Mouse (Mus musculus) ES-E14 (cell line): Measurements from ENCODE around the gene Pm20d1. TPM values are rescaled to one million over a fixed set of nuclear protein-coding genes. Genes with fewer than 3 reads are reported as not detected.

Experiments used
- DNase-seq: peaks from one replicate; pipeline ENCODE4 v3.0.0-alpha.2; 2013; ENCODE audit warnings: low read depth, low spot score
- H3K27ac ChIP-seq: 2 replicates; pipeline ENCODE4 v1.5.1; 2012; ENCODE audit warnings: low read depth, mild to moderate bottlenecking, low read length, moderate library complexity, mixed read lengths; ENCODE audit not compliant: poor library complexity, insufficient read depth, severe bottlenecking
- H3K36me3 ChIP-seq: 2 replicates; pipeline ENCODE4 v1.6.1; 2012; ENCODE audit warnings: mild to moderate bottlenecking, low read length, moderate library complexity, mixed read lengths; ENCODE audit not compliant: control insufficient read depth, poor library complexity, insufficient read depth, severe bottlenecking
- H3K4me1 ChIP-seq, 2 experiments: fragments of 150-350 bp in 1 of 2; sonication (generic) in 1 of 2; 2 replicates each; pipeline ENCODE4 v1.6.1; 2012; ENCODE audit warnings: low read length in 2 of 2, mild to moderate bottlenecking in 1 of 2, mixed read lengths in 1 of 2; ENCODE audit not compliant: control insufficient read depth in 2 of 2, insufficient read depth in 2 of 2, poor library complexity in 1 of 2
- H3K4me3 ChIP-seq, 2 experiments: fragments of 150-350 bp in 1 of 2; sonication (generic) in 1 of 2; 2 replicates each; pipeline ENCODE4 v1.5.1; 2012; ENCODE audit warnings: low read length in 2 of 2, low read depth in 1 of 2, mild to moderate bottlenecking in 1 of 2, mixed read lengths in 1 of 2; ENCODE audit not compliant: insufficient read depth in 1 of 2, poor library complexity in 1 of 2, severe bottlenecking in 1 of 2
- H3K9ac ChIP-seq: 2 replicates; pipeline ENCODE4 v1.6.1; 2012; ENCODE audit warnings: low read depth, mild to moderate bottlenecking, low read length, mixed read lengths; ENCODE audit not compliant: poor library complexity, insufficient read depth, severe bottlenecking
- H3K9me3 ChIP-seq: fragments of 150-350 bp; sonication (generic); 2 replicates; pipeline ENCODE4 v1.6.1; 2012; ENCODE audit warnings: low read depth, mild to moderate bottlenecking, low read length; ENCODE audit not compliant: control insufficient read depth, insufficient read depth
- CHD2 ChIP-seq: IDR thresholded peaks from 2 replicates; pipeline ENCODE4 v1.6.1; 2014; ENCODE audit warnings: mild to moderate bottlenecking, low read depth, low read length, inconsistent platforms
- HCFC1 ChIP-seq: IDR thresholded peaks from 2 replicates; pipeline ENCODE4 v1.6.1; 2012; ENCODE audit warnings: low read length, inconsistent platforms, borderline replicate concordance; ENCODE audit not compliant: insufficient read depth
- MAFK ChIP-seq: IDR thresholded peaks from 2 replicates; pipeline ENCODE4 v1.6.1; 2014; ENCODE audit warnings: mild to moderate bottlenecking, low read depth, low read length, inconsistent platforms; ENCODE audit not compliant: insufficient read depth
- ZC3H11A ChIP-seq: IDR thresholded peaks from 2 replicates; pipeline ENCODE4 v1.6.1; 2012; ENCODE audit warnings: low read depth, mild to moderate bottlenecking, inconsistent platforms, low read length, borderline replicate concordance
- ZNF384 ChIP-seq: IDR thresholded peaks from 2 replicates; pipeline ENCODE4 v1.6.1; 2012; ENCODE audit warnings: low read depth, low read length, inconsistent platforms
- in situ Hi-C, 2 experiments: fragments of 600-800 bp; cut with MboI; formaldehyde crosslinking; loops; one replicate each; pipeline ENCODE4 v1.15.1; 2025; ENCODE audit warnings: low sequenced_read_pairs in 2 of 2, inconsistent platforms in 1 of 2; ENCODE audit not compliant: unreplicated experiment in 2 of 2
- total RNA-seq: library from RNA; depleted of rRNA; stranded (reverse); fragments of 300-350 nt; gene quantifications from 2 replicates; pipeline ENCODE4 v1.2.3, GENCODE M21; 2012

The Pm20d1 gene
- total RNA-seq, 1 experiment: 2.0 TPM

DNA sequence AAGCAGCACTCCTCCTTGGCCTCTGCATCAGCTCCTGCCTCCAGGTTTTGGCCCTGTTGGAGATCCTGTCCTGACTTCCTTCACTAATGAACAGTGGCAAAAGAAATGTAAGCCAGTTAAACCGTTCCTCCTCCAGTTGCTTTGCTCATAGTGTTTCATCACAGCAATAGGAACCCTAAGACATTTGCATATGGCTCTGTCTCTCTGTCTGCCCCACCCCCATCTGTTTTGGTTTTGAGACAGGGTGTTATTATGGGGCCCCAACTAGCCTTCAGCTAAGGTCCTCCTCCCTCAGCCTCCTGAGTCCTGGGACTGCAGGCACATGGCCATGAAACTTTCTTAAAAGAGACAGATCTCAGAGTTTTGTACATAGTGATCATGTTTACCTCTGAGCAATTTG is 2.8 kb downstream of the Pm20d1 start:
- DNase-seq: no peak
- Histone ChIP-seq H3K4me3 (no peak overlapping the region), H3K36me3 (no peaks in the 10 kb centered on the region), H3K9ac (no peak overlapping the region), H3K27ac (no peak overlapping the region), H3K9me3 (no peaks in the 10 kb centered on the region), H3K4me1 (peaks cover 0 to 7% of the 10 kb centered on the region in 2 experiments; a peak in 1 of 4 replicates)
- in situ Hi-C loops: no loop called here
- no peak for TF ChIP-seq ZC3H11A

DNA sequence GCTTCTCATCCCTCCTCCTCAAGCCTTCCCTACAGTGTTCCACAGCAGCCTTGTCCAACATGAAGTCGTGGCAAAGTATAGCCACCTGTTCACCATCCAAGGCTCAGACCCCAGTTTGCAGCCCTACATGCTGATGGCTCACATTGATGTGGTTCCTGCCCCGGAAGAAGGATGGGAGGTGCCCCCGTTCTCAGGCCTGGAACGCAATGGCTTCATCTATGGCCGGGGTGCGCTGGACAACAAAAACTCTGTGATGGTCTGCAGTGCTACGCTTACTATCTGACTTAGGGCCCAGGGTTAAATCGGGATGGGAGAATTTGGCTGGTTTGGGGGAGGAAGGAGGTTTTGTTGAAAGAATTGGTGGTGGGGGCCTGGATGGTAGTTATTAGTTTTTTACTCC is 3.9 kb downstream of the Pm20d1 start:
- Histone ChIP-seq H3K27ac (no peak overlapping the region), H3K36me3 (no peaks in the 10 kb centered on the region), H3K4me3 (no peak overlapping the region), H3K9me3 (no peaks in the 10 kb centered on the region), H3K9ac (no peak overlapping the region), H3K4me1 (peaks cover 0 to 7% of the 10 kb centered on the region in 2 experiments; a peak in 1 of 4 replicates)
- DNase-seq: no peak
- in situ Hi-C loops: no loop called here
- no peak for TF ChIP-seq CHD2
- TF ChIP-seq ZNF384: no peak
- TF ChIP-seq ZC3H11A: no peak
- TF ChIP-seq HCFC1: no peak
- no peak for TF ChIP-seq MAFK

DNA sequence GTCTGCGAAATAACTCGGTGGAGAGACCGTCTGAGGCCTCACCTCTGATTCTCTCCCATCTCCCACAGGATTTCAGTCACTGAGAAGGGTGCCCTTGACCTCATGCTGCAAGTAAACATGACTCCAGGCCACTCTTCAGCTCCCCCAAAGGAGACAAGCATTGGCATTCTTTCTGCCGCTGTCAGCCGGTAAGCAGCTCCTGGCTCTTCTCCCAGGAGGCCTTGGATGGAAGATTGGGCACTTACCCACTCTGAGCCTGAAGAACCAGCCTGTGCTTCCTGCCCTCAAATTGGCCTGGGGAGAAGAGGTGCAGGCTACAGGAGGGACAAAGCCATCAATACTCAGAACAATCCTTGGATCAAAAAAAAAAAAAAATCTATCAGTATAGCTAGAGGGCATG is 5.5 kb downstream of the Pm20d1 start:
- H3K36me3 ChIP-seq: no peaks in the 10 kb centered on the region
- no peaks in the 10 kb centered on the region for H3K9me3 ChIP-seq
- TF ChIP-seq HCFC1: no peak
- no peak for TF ChIP-seq ZC3H11A
- TF ChIP-seq ZNF384: no peak
- TF ChIP-seq CHD2: no peak
- no peak for TF ChIP-seq MAFK
- H3K4me1 ChIP-seq: peaks cover 0 to 4% of the 10 kb centered on the region in 2 experiments; a peak in 1 of 4 replicates
- no peak overlapping the region for H3K27ac ChIP-seq
- no peak overlapping the region for H3K9ac ChIP-seq
- DNase-seq: no peak
- no peak overlapping the region for H3K4me3 ChIP-seq
- in situ Hi-C loops: no loop called here

DNA sequence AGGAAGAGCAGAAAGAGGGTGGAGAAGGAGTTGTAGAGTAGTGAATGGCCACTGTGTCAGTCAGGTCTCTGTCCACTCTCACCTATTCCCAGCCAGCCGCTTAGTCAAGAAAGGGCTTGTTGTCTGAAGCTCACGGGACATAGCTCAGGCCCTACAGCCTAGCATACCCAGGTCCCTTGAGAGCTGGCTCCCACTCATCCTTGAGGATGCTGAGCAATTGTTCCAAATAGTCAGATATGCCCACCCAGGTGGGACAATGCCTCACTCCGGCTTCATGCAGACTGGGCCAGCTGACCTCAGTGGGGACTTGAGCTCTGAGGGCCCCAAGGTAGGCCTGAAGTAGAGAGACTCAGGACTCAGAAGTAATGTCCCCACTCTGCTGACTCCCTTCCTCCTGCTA is 7.0 kb downstream of the Pm20d1 start:
- in situ Hi-C loops: no loop called here
- H3K27ac ChIP-seq: no peak overlapping the region

DNA sequence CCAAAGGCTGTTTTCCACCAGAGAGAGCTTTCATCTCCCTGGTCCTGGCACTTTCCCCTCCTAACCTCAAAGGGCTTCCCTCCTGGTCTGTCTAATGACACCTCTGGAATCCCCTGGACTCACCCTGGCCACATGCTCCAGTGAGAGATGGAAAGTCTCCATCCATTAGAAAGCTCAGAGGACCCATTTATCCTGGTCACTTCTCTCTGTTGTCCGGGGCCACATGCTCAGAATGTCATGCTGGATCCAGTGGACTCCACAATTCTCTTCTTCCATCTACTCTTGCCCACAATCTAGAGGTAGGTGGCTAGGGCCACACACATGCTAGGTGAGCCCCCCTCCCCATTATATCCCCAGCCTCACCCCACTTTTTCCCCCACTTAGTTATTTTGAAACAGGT is 11.8 kb downstream of the Pm20d1 start:
- H3K36me3 ChIP-seq: no peaks in the 10 kb centered on the region
- no peak for DNase-seq
- TF ChIP-seq ZC3H11A (no peak), ZNF384 (no peak), CHD2 (no peak), HCFC1 (no peak), MAFK (no peak)
- no peaks in the 10 kb centered on the region for H3K4me1 ChIP-seq
- in situ Hi-C loops: no loop called here
- no peak overlapping the region for H3K9ac ChIP-seq
- H3K27ac ChIP-seq: no peak overlapping the region
- H3K4me3 ChIP-seq: no peak overlapping the region
- H3K9me3 ChIP-seq: no peaks in the 10 kb centered on the region

More for the DNA sequence above, 7.0 kb downstream of the Pm20d1 start:
- Histone ChIP-seq H3K36me3 (no peaks in the 10 kb centered on the region), H3K9me3 (no peaks in the 10 kb centered on the region), H3K4me3 (no peak overlapping the region), H3K4me1 (peaks cover 0 to 4% of the 10 kb centered on the region in 2 experiments; a peak in 1 of 4 replicates), H3K9ac (no peak overlapping the region)
- TF ChIP-seq CHD2 (no peak), MAFK (no peak), HCFC1 (no peak), ZNF384 (no peak), ZC3H11A (no peak)
- no peak for DNase-seq
